Mouse (Mus musculus) hindbrain, postnatal 0 days (tissue): ENCODE results near the gene Aqp1. TPM values are rescaled to one million over a fixed set of nuclear protein-coding genes. Genes with fewer than 3 reads are reported as not detected.

ENCODE experiments used
- ATAC-seq: fragments of 200-750 bp; cut with Nextera tagmentation; 2 replicates; pipeline ENCODE4 v1.8.0; 2017; ENCODE audit warnings: mild to moderate bottlenecking, moderate TSS enrichment, moderate library complexity
- DNase-seq: peaks from one replicate; pipeline ENCODE4 v3.0.0-alpha.2; 2015; ENCODE audit warnings: low spot score
- H3K27ac ChIP-seq: fragments of 300-500 bp; sonication (generic); 2 replicates; pipeline ENCODE4 v1.5.1; 2014; ENCODE audit warnings: mild to moderate bottlenecking
- H3K27me3 ChIP-seq: fragments of 300-500 bp; sonication (generic); 2 replicates; pipeline ENCODE4 v1.6.1; 2014; ENCODE audit warnings: low read length, mixed read lengths; ENCODE audit not compliant: insufficient read depth
- H3K36me3 ChIP-seq: fragments of 300-500 bp; sonication (generic); 2 replicates; pipeline ENCODE4 v1.6.1; 2014; ENCODE audit warnings: low read length, mixed read lengths; ENCODE audit not compliant: insufficient read depth
- H3K4me1 ChIP-seq: fragments of 300-500 bp; sonication (generic); 2 replicates; pipeline ENCODE4 v1.6.1; 2014; ENCODE audit warnings: antibody characterized with exemption, low read length, mixed read lengths; ENCODE audit not compliant: insufficient read depth
- H3K4me2 ChIP-seq: fragments of 300-500 bp; sonication (generic); 2 replicates; pipeline ENCODE4 v1.6.1; 2014; ENCODE audit warnings: low read depth, mild to moderate bottlenecking, low read length, moderate library complexity, mixed read lengths
- H3K4me3 ChIP-seq: fragments of 300-500 bp; sonication (generic); 2 replicates; pipeline ENCODE4 v1.5.1; 2014; ENCODE audit warnings: low read length
- H3K9ac ChIP-seq: fragments of 300-500 bp; sonication (generic); replicated peaks from 2 replicates; pipeline ENCODE4 v1.6.1; 2014; ENCODE audit warnings: mild to moderate bottlenecking, low read length, moderate library complexity, mixed read lengths
- H3K9me3 ChIP-seq: fragments of 300-500 bp; sonication (generic); 2 replicates; pipeline ENCODE4 v1.6.1; 2016; ENCODE audit warnings: low read length, mixed read lengths
- CTCF ChIP-seq: IDR thresholded peaks from 2 replicates; pipeline ENCODE4 v1.5.1; 2016; ENCODE audit warnings: antibody characterized with exemption, control low read depth, low read depth
- WGBS: fragments of 180-500 bp; shearing (Covaris S2); extraction: QIAGEN DNeasy Blood & Tissue Kit; methylation state at CpG from one replicate; pipeline ENCODE4 v1.1.7; 2014; 5-methylcytosine and 5-hydroxymethylcytosine counted together
- polyA plus RNA-seq: library from polyadenylated mRNA; unstranded; fragments of >200 nt; fragmentation: Nextera tagmentation; extraction: Ambion mirVana; gene quantifications from 2 replicates; pipeline ENCODE4 v1.2.1, GENCODE M21; 2015
- total RNA-seq: library from RNA; depleted of rRNA; stranded (reverse); fragments of >200 nt; gene quantifications from 2 replicates; pipeline ENCODE4 v1.2.3, GENCODE M21; 2014

Gene Aqp1
- total and polyA plus RNA-seq, 2 experiments from 2014 or later = 19.5 to 32.6 TPM

GRCm38 (mm10) chr6:55331315-55331714 lies 4.9 kb upstream of the Aqp1 start:
- Histone ChIP-seq H3K9ac (no peak overlapping the region), H3K4me1 (peaks cover 11% of the 10 kb centered on the region), H3K27me3 (no peaks in the 10 kb centered on the region), H3K4me3 (no peak overlapping the region), H3K4me2 (no peak overlapping the region), H3K36me3 (no peaks in the 10 kb centered on the region), H3K27ac (no peak overlapping the region), H3K9me3 (no peaks in the 10 kb centered on the region)
- ATAC-seq = no peak
- WGBS = 68% methylated on average over 6 of the region's 6 CpGs
- no peak for DNase-seq
- TF ChIP-seq CTCF = no peak

- H3K9ac ChIP-seq = no peak overlapping the region
- no peaks in the 10 kb centered on the region for H3K27me3 ChIP-seq
- no peak overlapping the region for H3K4me3 ChIP-seq
- 0 out of 2 replicates have a peak overlapping the region, but pooled peaks have one; percentile 7 for H3K4me2 ChIP-seq
- peak; percentile 60; the same call in 1 of the 2 replicates for ATAC-seq
- H3K4me1 ChIP-seq = peaks cover 14% of the 10 kb centered on the region
- no peaks in the 10 kb centered on the region for H3K36me3 ChIP-seq
- H3K9me3 ChIP-seq = no peaks in the 10 kb centered on the region
- peak; percentile 59 for DNase-seq
- H3K27ac ChIP-seq = peak overlapping the region; percentile 45; the same call in 1 of the 2 replicates
- TF ChIP-seq CTCF = no peak
- 39% methylated on average over 5 of the region's 5 CpGs for WGBS
Measured at GRCm38 (mm10) chr6:55332100-55332772, 4.0 kb upstream of the Aqp1 start.

- DNase-seq (peak; percentile 70), ATAC-seq (peak; percentile 66)
- Histone ChIP-seq H3K27ac (peak overlapping the region; percentile 45; the same call in 1 of the 2 replicates), H3K4me2 (0 out of 2 replicates have a peak overlapping the region, but pooled peaks have one; percentile 7), H3K27me3 (no peaks in the 10 kb centered on the region), H3K36me3 (no peaks in the 10 kb centered on the region), H3K4me1 (peaks cover 14% of the 10 kb centered on the region), H3K9ac (no peak overlapping the region), H3K4me3 (no peak overlapping the region), H3K9me3 (no peaks in the 10 kb centered on the region)
- no peak for TF ChIP-seq CTCF
- WGBS = 39% methylated on average over 6 of the region's 6 CpGs
Measured at GRCm38 (mm10) chr6:55332773-55333109, 3.5 kb upstream of the Aqp1 start.

GRCm38 (mm10) chr6:55337242-55337641 lies 1.0 kb downstream of the Aqp1 start:
- no peak for ATAC-seq
- Histone ChIP-seq H3K27ac (no peak overlapping the region), H3K9ac (no peak overlapping the region), H3K27me3 (no peaks in the 10 kb centered on the region), H3K4me2 (no peak overlapping the region), H3K9me3 (no peaks in the 10 kb centered on the region), H3K36me3 (no peaks in the 10 kb centered on the region), H3K4me1 (peaks cover 13% of the 10 kb centered on the region), H3K4me3 (no peak overlapping the region)
- WGBS = 88% methylated on average over 5 of the region's 5 CpGs
- no peak for TF ChIP-seq CTCF
- no peak for DNase-seq

- Histone ChIP-seq H3K9me3 (no peaks in the 10 kb centered on the region), H3K9ac (no peak overlapping the region), H3K36me3 (no peaks in the 10 kb centered on the region), H3K4me1 (peaks cover 12% of the 10 kb centered on the region), H3K27me3 (no peaks in the 10 kb centered on the region), H3K4me3 (no peak overlapping the region), H3K27ac (no peak overlapping the region), H3K4me2 (no peak overlapping the region)
- DNase-seq = no peak
- 60% methylated on average over 6 of the region's 6 CpGs for WGBS
- no peak for ATAC-seq
- no peak for TF ChIP-seq CTCF
Measured at GRCm38 (mm10) chr6:55338077-55338476, 1.8 kb downstream of the Aqp1 start.

- WGBS = 77% methylated on average over 9 of the region's 9 CpGs
- DNase-seq (no peak), ATAC-seq (no peak)
- H3K9me3 ChIP-seq = no peaks in the 10 kb centered on the region
- no peak overlapping the region for H3K4me2 ChIP-seq
- no peaks in the 10 kb centered on the region for H3K36me3 ChIP-seq
- H3K9ac ChIP-seq = no peak overlapping the region
- TF ChIP-seq CTCF = no peak
- peaks cover 12% of the 10 kb centered on the region for H3K4me1 ChIP-seq
- no peaks in the 10 kb centered on the region for H3K27me3 ChIP-seq
- no peak overlapping the region for H3K27ac ChIP-seq
- H3K4me3 ChIP-seq = no peak overlapping the region
Measured at GRCm38 (mm10) chr6:55338934-55339825, 2.9 kb downstream of the Aqp1 start.

- Histone ChIP-seq H3K9ac (no peak overlapping the region), H3K4me2 (no peak overlapping the region), H3K36me3 (no peaks in the 10 kb centered on the region), H3K9me3 (no peaks in the 10 kb centered on the region), H3K4me1 (peaks cover 5% of the 10 kb centered on the region; the same call in 1 of the 2 replicates), H3K27me3 (no peaks in the 10 kb centered on the region), H3K27ac (no peak overlapping the region), H3K4me3 (no peak overlapping the region)
- 27% methylated on average over 5 of the region's 5 CpGs for WGBS
- DNase-seq (no peak), ATAC-seq (no peak)
- TF ChIP-seq CTCF = no peak
Measured at GRCm38 (mm10) chr6:55341688-55342087, 5.5 kb downstream of the Aqp1 start.
